Mouse (Mus musculus) monocyte, adult 2 months (primary cell): ENCODE measurements around the gene D17H6S53E.
A peak's percentile ranks its signal among the peaks of the same experiment; 100 is the strongest.

Experiments
- DNase-seq, 2 experiments: peaks; one replicate each; pipeline ENCODE4 v3.0.0; 2022; ENCODE audit warnings: low spot score in 2 of 2, low read depth in 1 of 2

Gene D17H6S53E

DNA sequence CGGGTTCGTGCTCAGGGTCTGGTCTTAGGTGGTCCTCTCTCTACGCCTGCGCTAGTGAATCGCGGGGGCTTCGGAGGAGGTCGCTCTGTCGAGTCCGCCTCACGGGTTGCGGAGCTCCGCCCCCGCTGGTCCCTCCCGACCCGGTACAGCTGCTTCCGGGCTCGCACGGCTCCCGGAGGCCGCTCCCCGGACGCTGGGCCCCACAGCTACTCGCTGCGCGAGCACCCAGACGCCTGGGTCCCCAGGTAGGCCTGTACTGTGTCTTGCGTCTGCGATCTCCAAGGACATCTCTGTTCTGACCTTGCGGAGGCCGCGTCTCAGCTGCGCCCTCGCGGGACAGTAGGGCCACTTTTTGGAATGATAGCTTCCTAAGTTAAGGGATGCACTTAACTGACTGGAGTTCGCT, at the start of gene D17H6S53E:
Gene D17H6S53E (plus strand): TSS at position 168 of the 406 bp plus-strand sequence.
- peak in 1 of 2 experiments; percentile 47 for DNase-seq

DNA sequence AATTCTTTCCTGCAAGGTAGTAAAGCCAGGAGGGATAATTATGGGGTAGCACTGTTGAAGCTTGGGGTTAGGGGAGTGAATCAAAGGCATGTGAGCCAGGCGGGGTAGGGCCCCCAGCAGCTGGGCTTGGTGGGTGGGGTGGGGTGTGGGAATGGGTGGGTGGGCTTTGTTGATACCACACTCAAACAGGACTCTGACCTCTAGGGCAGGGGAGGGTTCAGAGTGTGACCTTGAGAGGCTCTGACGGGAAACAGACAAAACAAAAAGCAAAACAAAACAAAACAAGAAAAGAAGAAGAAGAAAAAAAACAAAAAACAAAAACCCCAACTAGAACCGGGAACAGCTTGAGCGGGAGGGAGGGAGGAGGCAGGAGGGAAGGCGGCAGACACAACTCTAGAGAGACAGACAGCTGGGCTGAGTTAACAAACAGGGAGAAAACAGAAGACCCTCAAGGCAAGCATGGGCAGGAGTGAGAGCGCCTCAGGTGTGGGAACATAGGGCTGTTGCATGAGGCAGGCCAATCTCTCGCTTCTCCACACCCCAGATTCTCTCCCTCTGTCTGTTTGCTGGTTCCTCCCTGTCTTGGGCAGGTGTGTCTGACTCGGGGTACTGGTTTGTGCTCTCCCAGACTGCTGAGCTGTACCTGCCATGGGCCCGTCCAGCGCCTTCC, 49.5 kb upstream of the D17H6S53E start, which contains the start of gene Ly6g6e:
Gene Ly6g6e (plus strand): TSS at position 396 of the 670 bp plus-strand sequence.
- DNase-seq: no peak

DNA sequence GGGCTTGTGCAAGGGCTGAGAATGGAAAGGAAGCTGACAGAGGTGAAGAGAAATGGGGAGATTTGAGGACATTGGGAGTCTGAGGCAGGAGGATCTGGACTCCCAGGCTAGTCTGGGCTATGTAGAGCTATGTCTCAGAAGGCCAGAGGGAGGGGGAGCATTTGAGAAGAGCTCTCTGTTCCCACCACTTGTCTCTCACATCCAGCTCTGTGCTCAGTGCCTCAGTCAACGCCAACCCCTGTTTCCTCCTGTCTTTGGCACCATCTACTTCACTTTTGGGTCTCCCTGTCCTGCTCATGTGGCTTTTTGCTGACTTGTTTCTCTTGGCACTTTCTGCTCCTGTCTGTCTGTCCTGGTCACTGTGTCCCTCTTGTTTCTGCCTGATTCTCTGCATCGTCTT, 48.9 kb upstream of the D17H6S53E start:
- DNase-seq: no peak

DNA sequence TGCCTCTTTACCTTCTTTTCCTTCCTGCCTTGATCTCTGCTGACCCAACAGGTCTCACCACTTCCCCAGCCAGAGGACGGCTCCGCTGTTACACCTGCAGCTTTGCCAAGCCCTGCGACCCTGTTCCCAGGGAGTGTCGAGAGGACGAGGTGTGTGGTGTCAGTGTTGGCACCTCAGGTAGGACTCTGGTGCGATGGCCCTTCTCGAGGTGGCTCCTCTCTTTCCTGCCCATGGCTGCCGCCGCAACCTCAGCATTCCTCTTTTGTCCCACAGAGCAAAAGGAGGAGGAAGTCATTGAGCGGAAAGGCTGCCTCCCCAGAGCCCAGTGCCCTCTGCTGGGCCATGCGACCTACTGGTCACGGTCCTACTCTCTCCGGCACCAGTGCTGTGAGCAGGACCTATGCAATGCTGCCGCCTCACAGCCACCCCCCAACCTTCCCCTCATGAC, 48.4 kb upstream of the D17H6S53E start, which contains the start of gene Ly6g6d:
Gene Ly6g6d (minus strand): TSS at position 280 of the 448 bp plus-strand sequence.
- peak in 1 of 2 experiments; percentile 16 for DNase-seq

DNA sequence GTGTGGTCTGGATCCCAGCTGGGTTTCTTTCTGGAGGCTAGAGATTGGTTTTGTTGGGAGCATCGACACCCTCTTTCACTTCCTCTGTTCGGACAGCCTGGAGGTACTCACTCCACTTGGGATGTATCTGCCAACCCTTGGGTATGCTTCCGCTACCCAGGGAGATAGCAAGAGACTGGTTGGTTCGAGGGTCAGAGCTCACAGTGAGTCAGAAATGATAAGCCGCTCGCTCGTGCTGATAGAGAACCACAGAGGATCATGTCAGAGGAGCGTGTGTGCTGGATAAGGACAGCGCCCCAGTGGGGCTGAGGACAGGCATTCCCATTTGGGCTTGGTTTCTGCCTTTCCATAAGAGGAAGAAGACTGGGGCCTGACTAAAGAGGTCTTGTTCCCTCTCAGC, 46.4 kb upstream of the D17H6S53E start:
- no peak for DNase-seq

DNA sequence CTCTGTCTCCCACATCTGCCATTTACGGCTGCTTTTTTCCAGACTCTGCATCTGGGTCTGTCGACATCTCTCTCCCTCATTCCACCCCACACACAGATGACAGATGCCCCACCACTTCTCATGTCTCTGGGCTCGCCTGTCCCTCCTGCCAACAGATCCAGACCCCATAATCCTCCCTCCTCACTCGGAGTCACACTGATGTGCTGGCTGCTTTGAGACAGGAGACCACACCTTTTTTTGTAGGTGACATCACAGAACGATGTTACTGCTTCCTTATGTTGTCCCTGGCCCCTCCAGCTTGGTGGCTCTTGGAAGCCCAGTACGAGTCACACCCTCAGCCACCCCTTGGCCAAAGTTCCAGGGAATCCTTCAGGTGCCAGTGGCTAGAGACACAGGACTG, 45.9 kb upstream of the D17H6S53E start:
- DNase-seq: no peak

DNA sequence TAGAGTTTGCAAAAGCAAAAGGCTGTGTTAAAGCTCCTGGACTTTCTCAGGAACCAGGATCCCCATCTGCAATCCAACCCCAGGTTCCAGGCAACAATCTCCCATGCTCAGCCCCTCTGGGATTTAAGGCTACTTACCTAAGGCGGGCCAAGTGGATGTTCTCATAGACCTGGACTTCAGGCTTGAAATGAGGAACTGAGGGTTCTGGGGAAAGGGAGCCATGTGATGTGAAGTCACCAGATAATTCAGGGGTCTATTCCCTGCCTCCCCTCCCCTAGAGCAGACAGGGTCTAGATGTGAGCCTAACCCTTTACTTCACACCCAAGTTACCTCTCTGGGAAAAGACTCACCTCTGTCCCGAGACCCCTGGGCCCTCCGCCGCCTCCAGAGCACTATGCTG, 45.5 kb upstream of the D17H6S53E start:
- DNase-seq: no peak

DNA sequence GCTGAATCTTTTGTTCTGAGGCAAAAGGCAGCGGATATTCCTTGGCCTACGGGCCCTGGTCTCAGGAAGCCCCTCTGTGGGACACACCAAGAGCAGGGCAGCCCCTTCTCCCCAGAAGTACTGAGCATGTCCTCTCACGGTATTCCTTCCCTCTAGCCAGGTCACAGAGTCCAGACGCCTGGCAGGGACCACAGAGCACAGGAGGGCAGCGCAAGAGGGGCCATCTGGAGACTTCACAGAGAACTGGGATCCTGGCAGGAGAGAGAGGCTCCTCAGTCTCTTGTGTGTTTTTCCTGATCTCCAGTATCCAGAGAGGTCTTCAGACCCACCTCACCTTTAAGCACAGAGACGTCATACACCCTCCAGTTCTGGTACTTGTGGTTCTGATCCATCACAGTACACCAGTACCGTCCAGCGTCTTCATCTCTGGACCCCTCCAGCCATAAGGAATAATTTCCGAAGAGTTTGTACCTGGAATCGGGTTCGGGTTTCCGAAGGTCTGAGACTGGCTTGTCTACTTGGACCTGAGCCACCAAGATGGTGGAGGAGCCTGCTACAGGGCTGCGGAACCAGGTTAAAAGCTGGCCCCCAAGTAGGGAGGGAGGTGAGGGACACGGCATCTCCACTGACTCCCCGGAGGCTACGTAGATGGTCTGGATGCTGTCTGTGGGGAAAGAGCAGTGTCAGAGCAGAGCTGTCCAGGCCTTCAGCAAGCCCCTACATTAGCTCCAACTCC, 43.2 kb upstream of the D17H6S53E start:
- DNase-seq: no peak

DNA sequence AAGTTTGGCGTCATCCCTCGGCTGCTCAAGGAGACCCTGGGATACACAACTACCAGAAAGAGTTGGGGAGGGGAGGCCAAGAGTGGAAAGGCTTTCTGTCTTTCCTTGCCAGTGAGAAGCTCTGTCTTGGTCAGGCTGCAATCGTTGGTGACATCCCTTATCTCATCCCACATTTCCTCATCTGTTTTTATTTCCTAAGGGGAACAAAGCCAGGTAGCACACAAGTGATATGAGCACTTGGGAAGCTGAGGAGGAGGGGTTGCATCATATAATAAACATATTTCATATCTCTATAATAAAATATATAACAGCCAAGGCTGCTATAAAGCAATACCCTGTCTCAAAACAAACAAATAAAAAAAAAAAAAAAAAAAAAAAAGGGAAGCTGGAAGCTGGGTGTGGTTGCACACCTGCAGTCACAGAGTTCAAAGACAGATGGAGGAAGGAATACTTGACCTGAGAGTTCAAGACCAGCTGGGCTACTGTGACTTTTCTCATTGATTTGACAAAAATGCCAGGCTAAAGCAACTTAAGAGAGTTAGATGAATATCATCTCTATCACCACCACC, 42.2 kb upstream of the D17H6S53E start:
- no peak for DNase-seq

DNA sequence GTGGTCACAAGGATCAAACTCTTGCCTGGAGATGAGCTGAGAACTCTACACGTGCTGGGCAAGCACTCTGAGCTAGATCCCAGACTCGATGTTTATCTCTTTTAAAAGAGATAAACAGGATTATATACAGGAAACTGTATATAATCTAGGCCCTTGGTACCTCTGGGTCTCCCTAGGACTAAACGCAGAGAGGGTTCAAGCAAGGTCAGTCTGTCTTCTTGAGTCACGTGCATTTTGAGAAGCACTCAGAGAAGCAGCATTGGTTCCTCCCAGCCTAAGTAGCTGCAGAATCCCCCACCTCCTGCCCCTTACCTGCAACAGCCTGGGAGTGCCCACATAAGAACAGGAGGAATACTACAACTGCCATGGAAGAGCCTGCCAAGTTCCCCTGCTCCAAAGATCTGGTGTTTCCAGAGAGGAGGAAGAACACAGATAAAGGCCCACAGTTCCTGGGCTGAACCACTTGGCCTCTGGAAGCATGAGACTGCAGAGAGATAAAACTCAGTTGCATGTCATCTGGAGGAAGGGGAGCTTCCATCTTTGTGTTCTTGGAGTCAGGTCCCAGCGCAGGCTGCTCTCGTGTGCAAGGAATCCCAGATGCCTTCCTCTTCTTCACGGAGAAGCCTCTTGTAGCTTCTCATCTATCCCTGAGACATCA, 40.8 kb upstream of the D17H6S53E start, which contains the start of gene Ly6g6f:
Gene Ly6g6f (minus strand): TSS at position 403 of the 658 bp plus-strand sequence.
- no peak for DNase-seq

DNA sequence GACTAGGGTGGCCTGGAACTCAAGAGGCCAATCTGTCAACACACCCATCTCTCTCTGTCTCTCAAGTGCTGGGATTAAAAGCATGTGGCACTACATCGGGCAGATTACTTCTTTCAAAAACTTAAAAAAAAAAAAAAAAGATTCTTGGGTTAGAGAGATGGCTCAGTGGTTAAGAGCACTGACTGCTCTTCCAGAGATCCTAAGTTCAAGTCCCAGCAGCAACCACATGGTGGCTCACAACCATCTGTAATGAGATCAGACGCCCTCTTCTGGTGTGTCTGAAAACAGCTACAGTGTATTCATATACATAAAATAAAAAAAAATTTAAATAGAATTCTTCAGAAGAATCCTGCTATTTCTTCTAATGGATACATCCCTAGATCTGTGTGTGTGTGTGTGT, 38.0 kb upstream of the D17H6S53E start:
- DNase-seq: no peak

DNA sequence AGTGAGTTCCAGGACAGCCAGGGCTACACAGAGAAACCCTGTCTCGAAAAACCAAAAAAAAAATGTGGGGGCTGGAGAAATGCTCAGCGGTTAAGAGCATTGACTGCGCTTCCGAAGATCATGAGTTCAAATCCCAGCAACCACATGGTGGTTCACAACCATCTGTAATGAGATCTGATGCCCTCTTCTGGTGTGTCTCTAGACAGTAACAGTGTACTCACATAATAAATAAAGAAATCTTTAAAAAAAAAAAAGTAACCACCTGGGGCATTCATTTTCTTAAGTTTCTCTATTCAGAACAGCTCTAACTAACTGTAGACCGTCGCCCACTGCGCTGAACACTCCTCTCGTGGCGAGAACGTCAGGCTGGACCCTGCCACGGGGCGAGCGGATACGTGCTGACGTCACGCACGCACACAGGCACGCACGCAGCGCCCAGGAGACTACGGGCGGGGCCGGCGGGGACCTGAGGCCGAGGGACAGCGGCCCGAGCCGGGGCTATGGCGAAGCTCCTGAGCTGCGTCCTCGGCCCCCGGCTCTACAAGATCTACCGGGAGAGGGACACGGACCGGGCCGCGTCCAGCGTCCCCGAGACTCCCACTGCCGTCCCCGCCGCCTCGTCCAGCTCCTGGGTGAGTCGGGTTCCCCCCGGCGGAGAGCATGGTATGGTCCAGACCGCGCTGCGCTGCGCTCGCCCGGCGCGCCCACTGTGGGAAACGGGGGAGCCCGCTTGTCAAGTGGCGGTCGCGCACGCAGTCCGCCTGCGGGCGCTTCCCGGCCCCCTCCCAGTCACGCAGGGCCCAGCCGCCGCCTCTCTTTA, 37.1 kb upstream of the D17H6S53E start, which contains the start of gene Abhd16a:
Gene Abhd16a (plus strand): TSS at position 439 of the 820 bp plus-strand sequence.
- DNase-seq: peak; percentile 79 to 92

DNA sequence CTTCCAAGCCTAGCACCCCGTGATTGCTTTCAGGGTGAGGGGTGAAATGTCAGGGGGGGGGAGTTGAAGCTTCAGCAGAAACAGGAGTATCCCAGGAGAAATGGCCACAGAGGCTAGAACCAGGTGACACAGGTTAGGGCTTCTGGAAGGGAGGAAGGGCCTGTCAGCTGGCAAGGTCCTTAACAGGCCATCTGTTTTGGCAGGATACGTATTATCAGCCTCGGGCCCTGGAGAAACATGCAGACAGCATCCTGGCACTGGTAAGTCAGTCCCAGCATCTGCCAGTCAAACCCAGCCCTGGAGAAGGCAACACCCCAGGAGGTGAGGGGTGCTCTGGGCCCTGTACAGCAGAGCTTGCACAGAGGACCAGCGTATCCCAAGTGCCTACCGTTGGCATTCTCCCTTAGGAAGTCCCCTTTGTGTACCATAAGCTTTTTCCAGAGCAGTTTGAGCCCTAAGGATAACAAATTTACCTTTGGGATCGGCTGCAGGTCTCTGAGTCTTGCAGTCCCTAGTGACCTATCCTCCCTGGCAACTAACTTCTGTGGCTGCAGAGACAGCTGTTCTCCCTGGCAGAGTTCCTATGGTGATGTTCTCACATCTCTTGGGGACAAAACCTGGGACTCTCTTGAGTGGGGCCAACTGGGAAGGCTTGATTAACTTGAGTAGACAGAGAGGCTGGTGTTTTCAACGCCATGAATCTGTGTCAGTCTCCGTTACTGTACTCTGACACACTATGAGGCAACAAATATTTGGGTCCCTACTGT, 35.8 kb upstream of the D17H6S53E start:
- DNase-seq: no peak

DNA sequence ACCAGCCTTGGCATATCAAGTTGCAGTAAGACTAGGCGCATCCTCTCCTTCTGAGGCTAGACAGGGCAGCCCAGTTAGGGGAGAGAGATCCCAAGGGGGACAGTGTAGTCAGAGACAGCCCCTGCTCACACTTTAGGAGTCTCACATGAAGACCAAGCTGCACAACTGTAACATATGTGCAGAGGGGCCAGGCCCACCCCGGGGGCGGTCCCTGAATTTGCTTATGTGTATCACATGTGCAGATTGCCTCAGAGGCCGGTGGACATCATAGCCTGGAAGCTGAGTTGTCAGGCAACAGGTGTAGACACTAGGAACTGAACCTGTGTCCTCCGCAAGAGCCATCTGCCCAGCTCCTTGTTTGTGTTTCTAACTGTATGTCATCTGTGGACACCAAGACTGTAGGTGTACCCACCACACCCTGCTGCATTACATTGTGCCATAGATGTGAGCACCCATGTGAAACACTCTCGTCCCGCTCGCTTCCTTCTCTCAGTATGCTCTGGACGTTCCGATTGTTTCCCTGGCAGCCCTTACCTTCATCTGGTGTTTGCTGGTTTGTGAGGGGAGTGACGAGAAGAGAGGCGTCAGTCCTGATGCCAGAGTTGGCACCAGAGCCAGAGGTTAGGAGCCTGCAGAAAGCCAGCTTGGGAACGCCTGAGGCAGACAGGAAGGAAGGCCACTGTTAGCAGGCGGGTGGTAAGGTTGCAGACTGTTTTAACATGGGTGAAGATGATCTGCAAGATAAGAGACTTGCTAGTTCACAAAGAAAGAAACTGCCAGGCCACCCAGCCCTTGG, 33.6 kb upstream of the D17H6S53E start:
- no peak for DNase-seq

DNA sequence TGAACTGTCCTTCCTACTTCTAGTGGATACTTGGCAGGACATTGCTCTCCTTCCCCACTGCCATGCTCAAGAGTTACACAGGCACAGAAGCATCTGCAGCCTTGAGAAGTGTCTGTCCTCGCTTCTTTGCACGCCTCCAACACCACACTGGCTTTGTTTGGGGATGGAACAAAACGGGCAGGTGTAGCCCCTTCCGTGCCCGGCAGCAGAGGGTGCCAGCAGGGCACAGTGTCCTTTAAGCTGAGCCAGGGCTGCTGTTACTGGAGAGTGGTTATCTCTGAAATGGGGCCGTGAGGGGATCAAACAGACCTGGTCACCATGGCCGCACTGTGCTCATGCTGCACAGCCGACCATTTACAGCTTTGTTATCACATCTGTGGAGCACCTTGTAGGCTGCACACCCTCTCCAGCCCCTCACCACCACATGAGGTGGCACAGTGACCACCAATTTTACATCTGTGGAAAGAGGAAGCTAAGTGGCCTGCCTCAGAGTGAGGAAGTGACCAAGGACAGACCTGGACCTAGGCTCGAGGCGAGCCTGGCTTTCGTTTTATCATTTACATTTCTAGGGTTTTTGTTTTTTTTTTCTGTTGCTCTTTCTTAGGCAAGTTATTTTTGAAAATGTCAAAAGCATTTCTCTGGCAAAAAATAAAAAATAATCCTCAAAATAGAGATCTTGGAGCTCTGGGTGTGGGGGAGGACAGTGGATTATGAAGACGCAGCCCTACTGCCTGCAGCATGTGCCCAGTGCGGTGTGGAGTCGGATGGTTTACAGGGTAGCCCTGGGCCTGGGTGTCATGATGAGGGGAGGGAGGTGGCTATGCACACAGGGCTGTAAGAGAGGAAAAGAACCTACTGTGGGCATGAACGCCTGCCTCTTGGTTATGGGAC, 31.5 kb upstream of the D17H6S53E start:
- DNase-seq: no peak

DNA sequence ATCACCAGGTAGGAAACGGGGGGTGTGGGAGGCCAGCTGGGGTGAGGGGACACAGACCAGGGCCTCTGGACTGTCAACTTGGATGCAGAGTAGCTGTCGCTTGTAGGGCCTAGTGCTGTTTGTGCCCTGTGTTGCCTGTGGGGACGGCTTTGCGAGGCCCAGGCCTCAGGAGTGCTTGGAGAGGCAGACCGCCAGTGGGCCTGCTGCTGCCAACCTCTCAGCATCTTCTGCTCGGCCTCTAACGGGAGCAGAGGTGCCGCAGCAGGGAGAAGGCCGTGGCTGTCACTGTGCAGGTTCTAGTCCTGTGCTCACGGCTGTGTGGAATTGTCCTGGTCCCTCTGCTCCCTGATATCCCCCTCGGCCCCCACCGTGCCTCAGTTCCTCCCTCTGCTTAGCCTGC, 29.6 kb upstream of the D17H6S53E start:
- DNase-seq: no peak

DNA sequence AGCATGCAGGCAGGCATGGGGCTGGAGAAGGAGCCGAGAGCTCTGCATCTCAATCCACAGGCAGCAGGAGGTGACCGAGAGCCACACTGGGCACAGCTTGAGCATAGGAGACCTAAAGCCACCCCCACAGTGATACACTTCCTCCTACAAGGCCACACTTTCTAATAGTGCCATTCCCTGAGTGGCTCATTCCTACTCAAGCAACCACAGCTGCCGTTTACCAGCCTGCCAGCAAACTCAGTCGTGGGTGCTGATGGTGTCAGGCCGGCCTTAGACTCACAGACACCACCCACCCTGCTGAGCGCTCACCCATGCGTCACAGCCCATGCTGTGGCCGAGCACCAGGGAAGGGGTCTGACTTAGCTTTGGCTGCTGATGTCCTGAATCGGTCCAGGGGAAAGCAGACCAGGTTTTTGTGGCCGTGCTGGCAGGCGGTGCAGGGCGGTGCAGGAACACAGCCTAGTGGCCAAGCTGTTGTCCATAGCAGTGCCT, 29.0 kb upstream of the D17H6S53E start:
- no peak for DNase-seq
